Mouse (Mus musculus): ENCODE measurements around the gene Ttll10.

DNA sequence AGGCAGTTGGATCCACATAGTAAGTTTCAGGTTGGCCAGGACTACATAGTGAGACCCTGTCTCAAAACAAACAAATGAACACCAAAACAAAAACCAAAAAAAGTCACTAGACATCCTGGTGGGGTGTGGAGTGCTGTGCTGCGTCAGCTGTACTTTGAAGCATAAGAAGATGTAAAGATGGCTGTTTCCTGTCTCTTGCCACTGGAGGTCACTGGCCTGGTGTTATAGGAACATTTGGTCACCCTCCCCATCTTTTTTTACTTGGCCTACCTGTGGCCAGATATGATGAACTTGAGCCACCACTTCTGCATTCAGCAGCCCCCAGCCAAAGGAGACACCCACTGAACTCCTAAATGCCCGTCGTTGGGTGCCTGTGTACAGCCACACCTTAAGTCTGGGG, 37.8 kb downstream of the Ttll10 start:
- no peak for TF ChIP-seq CTCF (IDR thresholded peaks at IDR 0.05; ENCODE audit: extremely low read depth, insufficient read depth, low read length)
- TF ChIP-seq POLR2A (IDR thresholded peaks at IDR 0.05; ENCODE audit: extremely low read depth, insufficient read depth, low read length), result no peak

All from cortical plate, adult 2 months (tissue).